In genomic region chr2:145893756-145894155, GRCm38 (mm10) we compare ENCODE assay signal across 33 mouse cellular contexts. TPM values are rescaled to one million over a fixed set of nuclear protein-coding genes. Genes with fewer than 3 reads are reported as not detected.
"Had no signal": no experiment of that assay in that cellular context is flagged by ENCODE, and none has a peak within 500 bp of the region (broad histone marks: within the 10 kb centered on the region; RNA-seq: fewer than 3 reads in every experiment).

No protein-coding gene starts in this region.

- DNase-seq: cerebellum, adult 2 months; cerebellum, adult 8-10 months; cerebellum, adult 9-10 months; cerebellum, adult 9-11 months; cerebellum, postnatal 10 days; cerebellum, postnatal 14 days; cerebellum, postnatal 25 days; cerebellum, postnatal 36 days; embryo, embryonic 11 days; forebrain, postnatal 0 days; gastrocnemius, adult 2 months; gastrocnemius, postnatal 10 days; gastrocnemius, postnatal 14 days; gastrocnemius, postnatal 25 days; gastrocnemius, postnatal 36 days; heart, adult 18-20 months; heart, adult 2 months had no signal

- H3K27ac ChIP-seq: embryonic facial prominence, embryonic 10.5 days; embryonic facial prominence, embryonic 12.5 days; embryonic facial prominence, embryonic 13.5 days; embryonic facial prominence, embryonic 15.5 days; forebrain, embryonic 10.5 days; forebrain, embryonic 12.5 days; forebrain, embryonic 13.5 days; forebrain, embryonic 15.5 days; gastrocnemius, adult 2 months; heart, adult 2 months had no signal

- H3K4me1 ChIP-seq: forebrain, embryonic 10.5 days; forebrain, embryonic 12.5 days; forebrain, embryonic 13.5 days; forebrain, embryonic 15.5 days had no signal

- ATAC-seq: forebrain, embryonic 13.5 days; forebrain, embryonic 14.5 days; forebrain, embryonic 15.5 days; forebrain, embryonic 16.5 days; forebrain, postnatal 0 days had no signal

- H3K9me3 ChIP-seq: embryonic facial prominence, embryonic 10.5 days; embryonic facial prominence, embryonic 12.5 days; embryonic facial prominence, embryonic 13.5 days; embryonic facial prominence, embryonic 15.5 days; forebrain, embryonic 10.5 days; forebrain, embryonic 12.5 days; forebrain, embryonic 13.5 days; forebrain, embryonic 15.5 days had no signal

- H3K9ac ChIP-seq: embryonic facial prominence, embryonic 12.5 days; embryonic facial prominence, embryonic 13.5 days; embryonic facial prominence, embryonic 15.5 days; forebrain, embryonic 12.5 days; forebrain, embryonic 13.5 days; forebrain, embryonic 15.5 days; forebrain, postnatal 0 days had no signal

- H3K27me3 ChIP-seq: embryonic facial prominence, embryonic 12.5 days; embryonic facial prominence, embryonic 13.5 days; embryonic facial prominence, embryonic 15.5 days; forebrain, embryonic 12.5 days; forebrain, embryonic 13.5 days; forebrain, embryonic 15.5 days had no signal

- H3K36me3 ChIP-seq: embryonic facial prominence, embryonic 10.5 days; embryonic facial prominence, embryonic 12.5 days; embryonic facial prominence, embryonic 13.5 days; embryonic facial prominence, embryonic 15.5 days; forebrain, embryonic 10.5 days; forebrain, embryonic 12.5 days; forebrain, embryonic 15.5 days had no signal

- H3K4me2 ChIP-seq: embryonic facial prominence, embryonic 12.5 days; embryonic facial prominence, embryonic 13.5 days; embryonic facial prominence, embryonic 15.5 days; forebrain, embryonic 12.5 days; forebrain, embryonic 13.5 days; forebrain, embryonic 15.5 days had no signal

- H3K4me3 ChIP-seq: embryonic facial prominence, embryonic 10.5 days; embryonic facial prominence, embryonic 12.5 days; embryonic facial prominence, embryonic 13.5 days; embryonic facial prominence, embryonic 15.5 days; erythroblast, embryonic 14.5 days; forebrain, embryonic 10.5 days; forebrain, embryonic 12.5 days; forebrain, embryonic 13.5 days; forebrain, embryonic 15.5 days; gastrocnemius, adult 2 months; heart, adult 2 months had no signal

RNA-seq across cellular contexts. Expression of gene Cfap61, which starts 40.8 kb away (rescaled TPM):
- total RNA-seq: common myeloid progenitor, adult 5-6 weeks; gastrocnemius, adult 18-20 months; gastrocnemius, adult 2 months; gastrocnemius, adult 8-10 months; gastrocnemius, postnatal 14 days; gastrocnemius, postnatal 25 days; gastrocnemius, postnatal 36 days; gastrocnemius, postnatal 4 days; granulocyte monocyte progenitor cell, adult 5-6 weeks had no signal
- polyA plus RNA-seq: erythroblast, embryonic 14.5 days had no signal
